Mouse (Mus musculus): ENCODE data around the gene Gif. TPM values are rescaled to one million over a fixed set of nuclear protein-coding genes. Genes with fewer than 3 reads are reported as not detected.

The Gif gene
- total and polyA plus RNA-seq, 3 experiments = not detected

- DNase-seq = no peak
- intact Hi-C loops (cut with DNase I) = no loop called here
- Histone ChIP-seq H3K27me3 (ENCODE audit: control insufficient read depth, insufficient read depth, low read length) (no peaks in the 10 kb centered on the region), H3K9ac (ENCODE audit: low read depth, low read length) (no peak overlapping the region), H3K36me3 (ENCODE audit: control insufficient read depth, insufficient read depth, low read length) (no peaks in the 10 kb centered on the region), H3K4me1 (ENCODE audit: control insufficient read depth, insufficient read depth, low read length) (no peaks in the 10 kb centered on the region), H3K4me3 (no peak overlapping the region), H3K27ac (no peak overlapping the region), H3K79me2 (replicated peaks; ENCODE audit: control insufficient read depth, insufficient read depth, low read length) (no peaks in the 10 kb centered on the region)
- TF ChIP-seq EP300 (IDR thresholded peaks at IDR 0.05; ENCODE audit: insufficient read depth, low read depth, low read length) (no peak), CTCF (IDR thresholded peaks at IDR 0.05) (no peak), POLR2A (IDR thresholded peaks at IDR 0.05; ENCODE audit: insufficient read depth, low read depth, low read length) (no peak)
- 91% methylated on average over 14 of the region's 14 CpGs for WGBS
Measured at GRCm38 (mm10) chr19:11785409-11786154, 38.2 kb downstream of the Gif start.

GRCm38 (mm10) chr19:11787826-11788225 lies 40.5 kb downstream of the Gif start:
- intact Hi-C loops (cut with DNase I) = no loop called here
- Histone ChIP-seq H3K36me3 (ENCODE audit: control insufficient read depth, insufficient read depth, low read length) (no peaks in the 10 kb centered on the region), H3K4me3 (no peak overlapping the region), H3K4me1 (ENCODE audit: control insufficient read depth, insufficient read depth, low read length) (no peaks in the 10 kb centered on the region), H3K79me2 (replicated peaks; ENCODE audit: control insufficient read depth, insufficient read depth, low read length) (no peaks in the 10 kb centered on the region), H3K27me3 (ENCODE audit: control insufficient read depth, insufficient read depth, low read length) (no peaks in the 10 kb centered on the region), H3K27ac (no peak overlapping the region), H3K9ac (ENCODE audit: low read depth, low read length) (no peak overlapping the region)
- TF ChIP-seq CTCF (IDR thresholded peaks at IDR 0.05) (no peak), EP300 (IDR thresholded peaks at IDR 0.05; ENCODE audit: insufficient read depth, low read depth, low read length) (no peak), POLR2A (IDR thresholded peaks at IDR 0.05; ENCODE audit: insufficient read depth, low read depth, low read length) (no peak)
- WGBS = 92% methylated on average over 6 of the region's 6 CpGs
- no peak for DNase-seq

DNA sequence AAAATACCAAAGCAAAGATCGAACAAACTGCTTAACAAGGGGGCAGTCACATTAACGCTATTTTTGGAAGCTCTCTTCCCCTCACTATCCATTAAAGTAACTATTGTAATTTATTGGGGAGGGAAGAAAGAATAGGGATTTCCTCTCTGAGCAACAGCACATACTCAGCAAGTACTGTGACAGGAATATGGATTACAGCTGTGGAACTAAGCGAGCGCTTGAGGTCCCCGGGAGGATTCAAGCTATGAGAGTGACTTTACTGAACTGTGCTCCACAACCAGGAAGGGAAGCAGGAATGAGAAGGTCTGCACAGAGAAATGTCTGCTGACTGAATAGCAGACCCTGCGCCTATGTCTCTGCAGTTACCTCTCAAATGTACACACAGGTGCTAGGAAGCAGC lies 41.5 kb downstream of the Gif start:
- Histone ChIP-seq H3K27me3 (ENCODE audit: control insufficient read depth, insufficient read depth, low read length) (no peaks in the 10 kb centered on the region), H3K36me3 (ENCODE audit: control insufficient read depth, insufficient read depth, low read length) (no peaks in the 10 kb centered on the region), H3K9ac (ENCODE audit: low read depth, low read length) (no peak overlapping the region), H3K4me3 (no peak overlapping the region), H3K27ac (no peak overlapping the region), H3K79me2 (replicated peaks; ENCODE audit: control insufficient read depth, insufficient read depth, low read length) (no peaks in the 10 kb centered on the region), H3K4me1 (ENCODE audit: control insufficient read depth, insufficient read depth, low read length) (no peaks in the 10 kb centered on the region)
- no peak for DNase-seq
- WGBS = 72% methylated on average over 6 of the region's 6 CpGs
- intact Hi-C loops (cut with DNase I) = no loop called here
- TF ChIP-seq CTCF (IDR thresholded peaks at IDR 0.05) (no peak), EP300 (IDR thresholded peaks at IDR 0.05; ENCODE audit: insufficient read depth, low read depth, low read length) (no peak), POLR2A (IDR thresholded peaks at IDR 0.05; ENCODE audit: insufficient read depth, low read depth, low read length) (no peak)

DNA sequence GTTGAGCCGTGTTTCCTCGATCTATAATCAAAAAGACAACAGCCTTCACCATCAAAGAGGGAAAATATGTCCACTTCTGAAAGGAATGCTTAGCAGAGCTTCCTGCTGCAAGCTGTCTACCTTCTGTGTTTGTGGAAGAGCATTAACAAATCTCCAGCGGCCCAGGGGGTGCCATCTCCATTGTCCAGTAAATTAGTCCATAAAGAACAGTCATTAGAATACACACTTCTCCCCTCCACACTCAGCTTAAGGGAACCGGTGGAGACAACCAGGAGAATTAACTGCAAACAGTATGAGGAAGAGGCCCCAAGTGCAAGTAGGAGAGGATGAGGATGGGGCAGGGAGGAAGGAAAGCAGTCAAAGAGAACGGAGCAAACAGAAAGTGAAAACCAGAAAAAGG lies 44.5 kb downstream of the Gif start:
- H3K4me1 ChIP-seq (ENCODE audit: control insufficient read depth, insufficient read depth, low read length) = no peaks in the 10 kb centered on the region

DNA sequence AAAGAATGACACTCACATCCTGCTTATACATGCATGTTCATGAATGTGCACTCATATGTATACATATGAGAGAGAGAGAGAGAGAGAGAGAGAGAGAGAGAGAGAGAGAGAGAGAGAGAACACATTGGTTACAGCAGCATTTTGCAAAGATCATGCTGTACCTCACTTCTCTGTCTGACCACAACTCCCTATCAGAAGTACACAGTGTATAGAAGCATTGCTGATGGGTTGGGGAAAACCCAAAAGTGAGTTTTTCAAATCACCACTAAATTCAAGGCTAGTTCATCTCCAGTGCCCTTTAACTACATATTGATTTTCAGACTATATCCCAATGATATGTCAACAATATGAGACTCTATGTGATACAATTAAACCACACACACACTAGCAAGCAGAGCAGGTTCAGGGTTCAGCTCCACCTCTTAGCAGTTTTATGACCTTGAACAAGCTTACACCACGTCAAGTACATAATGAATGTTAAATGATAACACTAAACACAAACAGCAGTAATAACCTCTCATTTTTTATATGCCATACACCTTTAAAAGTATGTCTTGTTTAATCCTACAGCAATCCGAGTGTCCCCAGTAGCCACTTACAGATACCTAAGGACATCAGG lies 46.5 kb downstream of the Gif start:
- H3K27ac ChIP-seq = no peak overlapping the region
- H3K27me3 ChIP-seq (ENCODE audit: control insufficient read depth, insufficient read depth, low read length) = no peaks in the 10 kb centered on the region
- 80% methylated on average over 2 of the region's 2 CpGs for WGBS
- TF ChIP-seq EP300 (IDR thresholded peaks at IDR 0.05; ENCODE audit: insufficient read depth, low read depth, low read length) (no peak), CTCF (IDR thresholded peaks at IDR 0.05) (no peak), POLR2A (IDR thresholded peaks at IDR 0.05; ENCODE audit: insufficient read depth, low read depth, low read length) (no peak)
- no peaks in the 10 kb centered on the region for H3K36me3 ChIP-seq (ENCODE audit: control insufficient read depth, insufficient read depth, low read length)
- DNase-seq = no peak
- intact Hi-C loops (cut with DNase I) = no loop called here
- no peak overlapping the region for H3K4me3 ChIP-seq
- H3K9ac ChIP-seq (ENCODE audit: low read depth, low read length) = no peak overlapping the region
- H3K79me2 ChIP-seq (replicated peaks; ENCODE audit: control insufficient read depth, insufficient read depth, low read length) = no peaks in the 10 kb centered on the region
- H3K4me1 ChIP-seq (ENCODE audit: control insufficient read depth, insufficient read depth, low read length) = no peaks in the 10 kb centered on the region

More for the DNA sequence above, 44.5 kb downstream of the Gif start:
- DNase-seq = no peak
- Histone ChIP-seq H3K27me3 (ENCODE audit: control insufficient read depth, insufficient read depth, low read length) (no peaks in the 10 kb centered on the region), H3K36me3 (ENCODE audit: control insufficient read depth, insufficient read depth, low read length) (no peaks in the 10 kb centered on the region), H3K27ac (no peak overlapping the region), H3K79me2 (replicated peaks; ENCODE audit: control insufficient read depth, insufficient read depth, low read length) (no peaks in the 10 kb centered on the region), H3K9ac (ENCODE audit: low read depth, low read length) (no peak overlapping the region), H3K4me3 (no peak overlapping the region)
- TF ChIP-seq POLR2A (IDR thresholded peaks at IDR 0.05; ENCODE audit: insufficient read depth, low read depth, low read length) = no peak
- no peak for TF ChIP-seq EP300 (IDR thresholded peaks at IDR 0.05; ENCODE audit: insufficient read depth, low read depth, low read length)
- TF ChIP-seq CTCF (IDR thresholded peaks at IDR 0.05) = no peak
- WGBS = 52% methylated on average over 5 of the region's 5 CpGs
- intact Hi-C loops (cut with DNase I) = no loop called here

DNA sequence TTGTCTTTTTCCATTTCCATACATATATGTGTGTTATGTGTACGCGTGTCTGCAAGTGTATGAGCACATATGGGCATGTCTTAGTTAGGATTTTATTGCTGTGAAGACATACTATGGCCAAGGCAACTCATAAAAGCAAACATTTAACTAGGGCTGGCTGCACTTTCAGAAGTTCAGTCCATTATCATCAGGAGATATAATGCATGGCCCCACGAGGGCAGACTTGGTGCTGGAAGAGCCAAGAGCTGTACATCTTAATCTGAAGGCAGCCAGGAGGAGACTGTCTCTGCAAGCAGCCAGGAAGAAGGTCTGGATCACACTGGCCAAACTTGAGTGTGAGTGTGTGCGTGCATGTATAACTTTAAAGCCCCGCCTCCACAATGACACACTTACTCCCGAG lies 47.1 kb downstream of the Gif start:
- TF ChIP-seq POLR2A (IDR thresholded peaks at IDR 0.05; ENCODE audit: insufficient read depth, low read depth, low read length) (no peak), CTCF (IDR thresholded peaks at IDR 0.05) (no peak), EP300 (IDR thresholded peaks at IDR 0.05; ENCODE audit: insufficient read depth, low read depth, low read length) (no peak)
- DNase-seq = no peak
- 73% methylated on average over 6 of the region's 6 CpGs for WGBS
- no peaks in the 10 kb centered on the region for H3K36me3 ChIP-seq (ENCODE audit: control insufficient read depth, insufficient read depth, low read length)
- intact Hi-C loops (cut with DNase I) = no loop called here
- no peaks in the 10 kb centered on the region for H3K4me1 ChIP-seq (ENCODE audit: control insufficient read depth, insufficient read depth, low read length)
- no peak overlapping the region for H3K4me3 ChIP-seq
- H3K27me3 ChIP-seq (ENCODE audit: control insufficient read depth, insufficient read depth, low read length) = no peaks in the 10 kb centered on the region
- no peak overlapping the region for H3K27ac ChIP-seq
- H3K9ac ChIP-seq (ENCODE audit: low read depth, low read length) = no peak overlapping the region
- no peaks in the 10 kb centered on the region for H3K79me2 ChIP-seq (replicated peaks; ENCODE audit: control insufficient read depth, insufficient read depth, low read length)
